Mouse (Mus musculus) liver, embryonic 11.5 days (tissue): ENCODE data around the gene Jund. TPM values are rescaled to one million over a fixed set of nuclear protein-coding genes. Genes with fewer than 3 reads are reported as not detected.
A peak's percentile ranks its signal among the peaks of the same experiment; 100 is the strongest.

ENCODE experiments used
- ATAC-seq: fragments of 200-750 bp; cut with Nextera tagmentation; replicated peaks from 2 replicates; pipeline ENCODE4 v1.8.0; 2017; ENCODE audit warnings: moderate number of reproducible peaks, mild to moderate bottlenecking, moderate TSS enrichment, moderate library complexity; ENCODE audit not compliant: low FRiP score
- DNase-seq: peaks from one replicate; pipeline ENCODE4 v3.0.0-alpha.2; 2017; ENCODE audit warnings: low spot score
- H3K27ac ChIP-seq: fragments of 300-500 bp; sonication (generic); 2 replicates; pipeline ENCODE4 v1.5.1; 2014; ENCODE audit warnings: mild to moderate bottlenecking, low read depth, low read length, control low read depth
- H3K27me3 ChIP-seq: fragments of 300-500 bp; sonication (generic); replicated peaks from 2 replicates; pipeline ENCODE4 v1.6.1; 2014; ENCODE audit warnings: low read length, mixed read lengths; ENCODE audit not compliant: control insufficient read depth, insufficient read depth
- H3K36me3 ChIP-seq: fragments of 300-500 bp; sonication (generic); 2 replicates; pipeline ENCODE4 v1.6.1; 2014; ENCODE audit warnings: mild to moderate bottlenecking, low read length, moderate library complexity, mixed read lengths; ENCODE audit not compliant: control insufficient read depth, insufficient read depth
- H3K4me1 ChIP-seq: fragments of 300-500 bp; sonication (generic); replicated peaks from 2 replicates; pipeline ENCODE4 v1.6.1; 2014; ENCODE audit warnings: low read length, mixed read lengths; ENCODE audit not compliant: control insufficient read depth, insufficient read depth
- H3K4me2 ChIP-seq: fragments of 300-500 bp; sonication (generic); 2 replicates; pipeline ENCODE4 v1.6.1; 2014; ENCODE audit warnings: mild to moderate bottlenecking, control low read depth, moderate library complexity
- H3K4me3 ChIP-seq: fragments of 300-500 bp; sonication (generic); 2 replicates; pipeline ENCODE4 v1.5.1; 2014; ENCODE audit warnings: low read depth, low read length, control low read depth
- H3K9ac ChIP-seq: fragments of 300-500 bp; sonication (generic); 2 replicates; pipeline ENCODE4 v1.6.1; 2014; ENCODE audit warnings: low read depth, low read length, control low read depth
- H3K9me3 ChIP-seq: fragments of 300-500 bp; sonication (generic); 2 replicates; pipeline ENCODE4 v1.6.1; 2016; ENCODE audit warnings: low read length, inconsistent platforms, mixed read lengths; ENCODE audit not compliant: control insufficient read depth
- WGBS: fragments of 180-500 bp; shearing (Covaris S2); extraction: QIAGEN DNeasy Blood & Tissue Kit; methylation state at CpG from one replicate; pipeline ENCODE4 v1.1.7; 2014; 5-methylcytosine and 5-hydroxymethylcytosine counted together
- polyA plus RNA-seq: library from polyadenylated mRNA; unstranded; fragments of >200 nt; fragmentation: Nextera tagmentation; extraction: Ambion mirVana; gene quantifications from 2 replicates; pipeline ENCODE4 v1.2.1, GENCODE M21; 2014

Gene Jund
- polyA plus RNA-seq, 1 experiment from 2014 or later: 47.2 TPM

DNA sequence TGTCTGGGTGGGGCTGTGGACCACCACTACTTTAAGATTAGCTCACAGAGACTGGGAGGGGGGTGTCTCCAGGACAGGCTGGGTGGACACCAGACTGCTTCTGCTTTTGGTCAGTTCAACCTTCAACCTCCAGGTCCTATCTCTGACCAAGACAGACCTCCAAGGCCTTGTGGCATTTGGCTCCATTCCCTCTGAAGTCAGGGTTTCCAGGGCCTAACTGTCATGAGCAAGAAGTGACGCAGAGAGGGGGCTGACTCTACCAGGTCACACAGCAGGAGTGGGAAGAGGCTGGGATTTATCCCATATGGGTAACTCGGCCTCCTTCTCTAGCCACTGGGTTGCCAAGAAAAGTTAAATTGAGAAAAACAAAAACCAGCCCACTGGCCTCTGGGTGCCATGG lies 41.0 kb upstream of the Jund start:
- Histone ChIP-seq H3K4me2 (peak overlapping the region; percentile 99; the same call in 1 of the 2 replicates), H3K9ac (0 out of 2 replicates have a peak overlapping the region, but pooled peaks have one; percentile 15), H3K36me3 (no peaks in the 10 kb centered on the region), H3K9me3 (no peaks in the 10 kb centered on the region), H3K27me3 (no peaks in the 10 kb centered on the region), H3K27ac (no peak overlapping the region), H3K4me3 (no peak overlapping the region), H3K4me1 (peaks cover 23% of the 10 kb centered on the region)
- WGBS: 83% methylated on average over 2 of the region's 2 CpGs
- ATAC-seq (no peak), DNase-seq (no peak)

- DNase-seq (no peak), ATAC-seq (peak; percentile 60)
- 2% methylated on average over 31 of the region's 31 CpGs for WGBS
- Histone ChIP-seq H3K4me3 (peak overlapping the region; percentile 83), H3K27ac (peak overlapping the region; percentile 67), H3K9me3 (no peaks in the 10 kb centered on the region), H3K9ac (peak overlapping the region; percentile 69), H3K4me1 (peaks cover 23% of the 10 kb centered on the region), H3K4me2 (peak overlapping the region; percentile 99), H3K27me3 (no peaks in the 10 kb centered on the region), H3K36me3 (no peaks in the 10 kb centered on the region)
Measured at GRCm38 (mm10) chr8:70658897-70659603, 39.7 kb upstream of the Jund start.

DNA sequence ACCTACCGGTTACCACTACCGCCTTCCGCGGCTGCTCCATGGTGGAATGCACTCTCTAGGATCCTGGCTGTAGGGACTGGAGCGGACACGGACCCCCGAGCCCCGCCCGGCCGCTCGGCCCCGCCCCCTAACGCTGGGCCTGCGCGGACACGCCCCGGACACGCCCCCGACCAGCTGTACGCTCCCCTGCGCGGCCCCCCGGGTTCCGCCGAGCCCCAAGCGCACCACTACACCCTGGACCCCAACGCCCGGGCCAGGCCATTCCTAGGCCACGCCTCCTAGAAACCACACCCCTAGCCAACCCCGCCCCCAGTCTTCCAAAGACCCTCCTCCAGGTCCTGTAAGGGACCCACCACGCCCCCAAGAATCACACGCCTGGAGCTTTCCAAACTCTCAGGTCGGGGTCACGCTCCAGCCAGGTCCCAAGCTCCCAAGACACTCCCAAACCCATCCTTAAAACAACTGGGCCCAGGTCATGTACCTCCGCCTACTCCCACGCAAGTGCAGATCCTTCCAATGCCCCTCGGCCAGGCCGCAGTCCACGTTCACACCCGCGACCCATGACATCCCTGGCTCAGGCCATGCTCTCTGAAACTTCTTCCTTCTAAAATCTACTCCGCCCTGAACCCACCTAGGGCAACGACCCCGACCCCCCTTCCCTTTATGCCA lies 39.0 kb upstream of the Jund start:
- peak overlapping the region; percentile 83 for H3K4me3 ChIP-seq
- peaks cover 23% of the 10 kb centered on the region for H3K4me1 ChIP-seq
- ATAC-seq (peak; percentile 95), DNase-seq (peak; percentile 100)
- H3K27me3 ChIP-seq: no peaks in the 10 kb centered on the region
- no peaks in the 10 kb centered on the region for H3K36me3 ChIP-seq
- H3K27ac ChIP-seq: peak overlapping the region; percentile 67
- no peaks in the 10 kb centered on the region for H3K9me3 ChIP-seq
- H3K9ac ChIP-seq: peak overlapping the region; percentile 71
- WGBS: 2% methylated on average over 44 of the region's 44 CpGs
- peak overlapping the region; percentile 99 for H3K4me2 ChIP-seq

GRCm38 (mm10) chr8:70660273-70660725 lies 38.5 kb upstream of the Jund start, which contains the start of gene Pgpep1:
Gene Pgpep1, minus strand, starts transcription at chr8:70660388.
- Histone ChIP-seq H3K27me3 (no peaks in the 10 kb centered on the region), H3K9me3 (no peaks in the 10 kb centered on the region), H3K36me3 (no peaks in the 10 kb centered on the region), H3K9ac (peak within 1 kb of the TSS; percentile 71), H3K4me1 (peaks cover 23% of the 10 kb centered on the region), H3K4me2 (peak within 1 kb of the TSS; percentile 99), H3K27ac (peak within 1 kb of the TSS; percentile 67), H3K4me3 (peak within 1 kb of the TSS; percentile 83)
- DNase-seq: no peak
- peak; percentile 53 for ATAC-seq
- 4% methylated on average over 14 of the region's 14 CpGs for WGBS

DNA sequence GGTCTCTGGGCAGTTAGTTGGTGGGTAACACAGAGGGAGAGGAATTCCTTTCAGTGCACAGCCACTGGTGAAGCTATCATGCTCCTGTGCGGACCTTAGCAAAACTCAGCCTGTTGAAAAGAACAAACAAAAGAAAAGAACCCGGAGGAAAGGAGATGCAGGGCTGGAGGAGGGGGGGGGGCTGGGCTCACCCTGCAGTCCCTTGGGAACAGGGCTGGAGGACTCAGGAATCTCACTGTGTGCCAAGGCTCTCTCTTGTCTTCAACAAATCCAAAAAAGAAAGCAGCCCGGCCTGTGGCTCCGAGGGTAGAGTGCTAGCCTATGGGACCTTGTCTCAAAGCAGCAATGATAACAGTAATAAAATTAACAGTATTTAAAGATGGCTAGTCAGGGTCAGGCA lies 35.1 kb upstream of the Jund start:
- no peak for DNase-seq
- no peak overlapping the region for H3K4me3 ChIP-seq
- no peak for ATAC-seq
- H3K27ac ChIP-seq: no peak overlapping the region
- H3K36me3 ChIP-seq: no peaks in the 10 kb centered on the region
- H3K9me3 ChIP-seq: no peaks in the 10 kb centered on the region
- H3K4me1 ChIP-seq: peaks cover 23% of the 10 kb centered on the region
- H3K9ac ChIP-seq: no peak overlapping the region
- no peak overlapping the region for H3K4me2 ChIP-seq
- H3K27me3 ChIP-seq: no peaks in the 10 kb centered on the region
- WGBS: 70% methylated on average over 4 of the region's 4 CpGs

GRCm38 (mm10) chr8:70664631-70665030 lies 34.1 kb upstream of the Jund start:
- WGBS: 79% methylated on average over 3 of the region's 3 CpGs
- Histone ChIP-seq H3K9ac (no peak overlapping the region), H3K36me3 (no peaks in the 10 kb centered on the region), H3K27ac (no peak overlapping the region), H3K4me1 (peaks cover 20% of the 10 kb centered on the region), H3K4me2 (no peak overlapping the region), H3K9me3 (no peaks in the 10 kb centered on the region), H3K4me3 (no peak overlapping the region), H3K27me3 (no peaks in the 10 kb centered on the region)
- DNase-seq (no peak), ATAC-seq (no peak)

DNA sequence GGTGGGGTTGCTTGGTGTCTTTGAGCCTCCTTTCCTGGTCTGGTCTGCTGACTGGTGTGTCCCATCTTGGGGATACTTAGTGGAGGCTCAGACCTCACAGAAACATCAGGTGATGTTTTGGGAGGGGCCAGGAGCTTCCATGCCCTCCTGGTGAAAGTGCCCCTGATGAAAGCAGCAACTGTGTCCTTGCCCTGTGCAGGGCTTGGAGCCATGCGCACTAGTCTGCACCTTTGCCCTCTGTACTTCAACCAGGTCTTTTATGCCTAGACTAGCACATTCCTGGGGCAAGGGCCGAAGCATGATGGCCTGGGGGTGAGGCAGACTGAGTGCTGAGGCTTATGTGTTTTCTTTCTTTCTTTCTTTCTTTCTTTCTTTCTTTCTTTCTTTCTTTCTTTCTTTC lies 33.1 kb upstream of the Jund start:
- H3K9ac ChIP-seq: 0 out of 2 replicates have a peak overlapping the region, but pooled peaks have one; percentile 1
- no peak overlapping the region for H3K4me2 ChIP-seq
- H3K4me1 ChIP-seq: peaks cover 13% of the 10 kb centered on the region
- no peak overlapping the region for H3K27ac ChIP-seq
- no peaks in the 10 kb centered on the region for H3K9me3 ChIP-seq
- WGBS: 56% methylated on average over 2 of the region's 2 CpGs
- ATAC-seq (no peak; the same call in 1 of the 2 replicates), DNase-seq (no peak)
- H3K4me3 ChIP-seq: no peak overlapping the region
- no peaks in the 10 kb centered on the region for H3K36me3 ChIP-seq
- no peaks in the 10 kb centered on the region for H3K27me3 ChIP-seq

- Histone ChIP-seq H3K4me1 (peaks cover 5% of the 10 kb centered on the region; the same call in 1 of the 2 replicates), H3K4me2 (no peak overlapping the region), H3K4me3 (no peak overlapping the region), H3K9ac (no peak overlapping the region), H3K27me3 (no peaks in the 10 kb centered on the region), H3K9me3 (no peaks in the 10 kb centered on the region), H3K36me3 (no peaks in the 10 kb centered on the region), H3K27ac (no peak overlapping the region)
- ATAC-seq (no peak; the same call in 1 of the 2 replicates), DNase-seq (no peak)
- WGBS: 63% methylated on average over 5 of the region's 5 CpGs
Measured at GRCm38 (mm10) chr8:70667071-70667470, 31.7 kb upstream of the Jund start.
